Mouse (Mus musculus) forebrain, embryonic 16.5 days (tissue): ENCODE data around the gene Klhl40. TPM values are rescaled to one million over a fixed set of nuclear protein-coding genes. Genes with fewer than 3 reads are reported as not detected.

Experiments
- ATAC-seq: fragments of 200-750 bp; cut with Nextera tagmentation; 2 replicates; pipeline ENCODE4 v1.8.0; 2017; ENCODE audit warnings: mild to moderate bottlenecking, moderate library complexity
- H3K27ac ChIP-seq: fragments of 300-500 bp; sonication (generic); 2 replicates; pipeline ENCODE4 v1.5.1; 2014; ENCODE audit warnings: low read length, control low read depth
- H3K27me3 ChIP-seq: fragments of 300-500 bp; sonication (generic); replicated peaks from 2 replicates; pipeline ENCODE4 v1.6.1; 2014; ENCODE audit warnings: low read length; ENCODE audit not compliant: control insufficient read depth, insufficient read depth
- H3K36me3 ChIP-seq: fragments of 300-500 bp; sonication (generic); 2 replicates; pipeline ENCODE4 v1.6.1; 2014; ENCODE audit not compliant: control insufficient read depth, insufficient read depth
- H3K4me1 ChIP-seq: fragments of 300-500 bp; sonication (generic); replicated peaks from 2 replicates; pipeline ENCODE4 v1.6.1; 2014; ENCODE audit warnings: low read length; ENCODE audit not compliant: control insufficient read depth, insufficient read depth
- H3K4me2 ChIP-seq: fragments of 300-500 bp; sonication (generic); 2 replicates; pipeline ENCODE4 v1.6.1; 2014; ENCODE audit warnings: mild to moderate bottlenecking, low read length, control low read depth
- H3K4me3 ChIP-seq: fragments of 300-500 bp; sonication (generic); replicated peaks from 2 replicates; pipeline ENCODE4 v1.5.1; 2014; ENCODE audit warnings: mild to moderate bottlenecking, low read length, control low read depth
- H3K9ac ChIP-seq: fragments of 300-500 bp; sonication (generic); replicated peaks from 2 replicates; pipeline ENCODE4 v1.6.1; 2014; ENCODE audit warnings: low read depth, low read length, control low read depth
- H3K9me3 ChIP-seq: fragments of 300-500 bp; sonication (generic); 2 replicates; pipeline ENCODE4 v1.6.1; 2016; ENCODE audit warnings: low read length; ENCODE audit not compliant: control insufficient read depth
- WGBS: fragments of 180-500 bp; shearing (Covaris S2); extraction: QIAGEN DNeasy Blood & Tissue Kit; methylation state at CpG from one replicate; pipeline ENCODE4 v1.1.7; 2014; 5-methylcytosine and 5-hydroxymethylcytosine counted together
- polyA plus RNA-seq: library from polyadenylated mRNA; unstranded; fragments of >200 nt; fragmentation: Nextera tagmentation; extraction: Ambion mirVana; gene quantifications from 2 replicates; pipeline ENCODE4 v1.2.1, GENCODE M21; 2015

Klhl40 gene
- polyA plus RNA-seq, 1 experiment from 2014 or later, result 1.1 TPM

DNA sequence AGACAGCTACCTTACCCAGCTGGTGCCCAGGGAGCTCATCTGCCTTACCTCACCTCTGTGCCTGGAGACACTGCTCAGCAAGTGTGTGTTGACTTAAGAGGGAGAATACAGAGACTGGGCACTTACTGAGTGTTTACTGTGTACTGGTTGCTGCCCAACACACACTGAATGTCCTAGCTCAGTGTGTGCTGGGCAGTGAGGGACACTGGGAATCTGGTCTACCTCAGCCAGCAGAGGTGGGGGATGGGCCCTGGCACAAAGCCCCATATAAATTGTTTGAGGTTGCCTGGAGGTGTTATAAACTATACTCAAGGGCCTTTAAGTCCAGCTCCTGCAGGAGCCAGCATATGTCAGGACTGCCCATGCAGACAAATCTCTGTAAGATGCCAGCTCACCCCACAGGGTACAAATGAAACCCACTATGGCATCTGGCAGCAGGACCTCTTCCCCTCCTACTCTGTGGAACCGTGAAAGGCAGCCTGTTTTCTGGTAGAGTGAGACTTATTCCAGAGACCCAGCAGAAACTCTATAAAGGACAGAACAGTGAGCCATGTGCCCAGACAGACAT, 17.6 kb downstream of the Klhl40 start:
- Histone ChIP-seq H3K9me3 (no peaks in the 10 kb centered on the region), H3K4me3 (no peak overlapping the region), H3K27ac (no peak overlapping the region), H3K4me2 (no peak overlapping the region), H3K36me3 (no peaks in the 10 kb centered on the region), H3K4me1 (peaks cover 6% of the 10 kb centered on the region; the same call in 1 of the 2 replicates), H3K9ac (no peak overlapping the region), H3K27me3 (no peaks in the 10 kb centered on the region)
- no peak for ATAC-seq
- 35% methylated on average over 1 of the region's 1 CpGs for WGBS

DNA sequence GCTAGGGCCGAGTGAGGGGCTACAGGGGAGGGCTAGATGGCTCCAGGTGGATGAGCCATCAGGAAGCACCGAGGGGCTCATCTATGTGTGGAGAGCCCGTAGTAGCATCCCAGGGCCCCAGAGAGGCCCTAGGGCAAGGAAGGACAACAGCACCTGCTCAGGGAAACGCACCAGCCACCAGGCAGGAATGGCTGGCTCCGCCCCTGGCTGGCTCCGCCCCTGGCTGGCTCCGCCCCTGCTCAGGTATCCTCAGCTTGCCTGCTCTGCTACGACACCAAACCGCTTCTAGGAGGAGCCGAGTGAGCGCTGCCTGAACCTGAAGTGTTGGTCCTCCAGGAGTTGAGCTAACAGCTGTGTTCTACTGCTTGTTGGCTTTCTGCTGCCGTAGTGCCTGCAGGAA, 20.3 kb downstream of the Klhl40 start:
- Histone ChIP-seq H3K27me3 (no peaks in the 10 kb centered on the region), H3K27ac (no peak overlapping the region), H3K36me3 (no peaks in the 10 kb centered on the region), H3K9me3 (no peaks in the 10 kb centered on the region), H3K9ac (no peak overlapping the region), H3K4me3 (no peak overlapping the region), H3K4me1 (peaks cover 8% of the 10 kb centered on the region; the same call in 1 of the 2 replicates), H3K4me2 (no peak overlapping the region)
- 17% methylated on average over 12 of the region's 12 CpGs for WGBS
- ATAC-seq, result no peak

DNA sequence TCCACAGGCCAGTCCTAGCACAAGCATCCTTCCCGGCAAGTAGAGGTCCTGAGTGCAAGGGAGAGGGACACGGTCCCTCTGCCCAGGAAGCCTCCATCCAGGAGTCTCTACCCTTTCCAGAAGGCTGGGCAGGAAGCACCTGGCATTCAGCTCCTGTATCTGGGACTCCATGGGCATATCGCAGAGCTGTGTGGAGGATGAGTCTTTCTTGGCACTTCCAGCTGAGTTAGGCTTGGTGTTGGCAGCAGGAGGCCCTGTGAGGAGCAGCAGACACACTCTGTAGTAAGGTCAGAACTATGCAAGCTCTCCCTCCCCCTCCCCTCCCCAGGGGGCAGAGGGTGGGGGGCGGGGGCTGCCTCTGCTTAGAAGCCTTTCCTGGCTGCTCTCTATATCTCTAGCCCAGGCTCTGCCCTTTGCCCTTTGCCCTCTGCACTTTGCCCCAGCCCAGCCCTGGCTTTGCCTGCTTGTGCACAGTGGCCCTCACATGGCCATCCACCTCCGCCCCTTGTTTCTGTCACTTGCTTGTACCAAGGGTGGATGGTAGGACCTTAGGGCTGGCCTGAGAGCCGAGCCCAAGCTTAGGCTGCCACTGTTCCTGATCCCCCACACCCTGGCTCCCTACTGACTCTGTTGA, 21.6 kb downstream of the Klhl40 start:
- WGBS, result 40% methylated on average over 6 of the region's 6 CpGs
- H3K27me3 ChIP-seq, result no peaks in the 10 kb centered on the region
- no peak overlapping the region for H3K27ac ChIP-seq
- H3K4me3 ChIP-seq, result no peak overlapping the region
- peaks cover 8% of the 10 kb centered on the region; the same call in 1 of the 2 replicates for H3K4me1 ChIP-seq
- H3K36me3 ChIP-seq, result no peaks in the 10 kb centered on the region
- no peak overlapping the region for H3K9ac ChIP-seq
- no peak overlapping the region for H3K4me2 ChIP-seq
- no peaks in the 10 kb centered on the region for H3K9me3 ChIP-seq
- no peak for ATAC-seq

DNA sequence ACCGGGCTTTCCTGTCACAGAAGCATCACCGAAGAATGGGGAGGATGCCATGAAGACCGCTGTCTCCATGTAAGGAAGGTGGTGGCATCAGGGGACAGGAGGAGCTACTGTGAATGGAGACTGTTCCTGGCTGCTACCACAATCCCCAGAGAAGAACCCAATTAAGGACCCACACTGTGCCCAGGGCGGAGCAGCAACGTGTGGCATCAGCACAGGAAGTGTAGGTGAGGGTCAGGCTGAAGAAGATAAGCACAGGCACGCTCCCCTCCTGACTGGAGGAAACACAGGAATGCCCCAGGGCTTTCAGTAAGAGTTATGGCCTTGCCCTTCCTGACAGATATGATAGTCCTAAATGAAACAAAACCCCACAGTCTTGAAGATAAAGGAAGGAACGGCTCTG, 25.3 kb downstream of the Klhl40 start:
- Histone ChIP-seq H3K4me2 (no peak overlapping the region), H3K4me1 (peaks cover 2% of the 10 kb centered on the region; the same call in 1 of the 2 replicates), H3K4me3 (no peak overlapping the region), H3K36me3 (no peaks in the 10 kb centered on the region), H3K27ac (no peak overlapping the region), H3K9me3 (no peaks in the 10 kb centered on the region), H3K9ac (no peak overlapping the region), H3K27me3 (no peaks in the 10 kb centered on the region)
- no peak for ATAC-seq
- 86% methylated on average over 7 of the region's 7 CpGs for WGBS

DNA sequence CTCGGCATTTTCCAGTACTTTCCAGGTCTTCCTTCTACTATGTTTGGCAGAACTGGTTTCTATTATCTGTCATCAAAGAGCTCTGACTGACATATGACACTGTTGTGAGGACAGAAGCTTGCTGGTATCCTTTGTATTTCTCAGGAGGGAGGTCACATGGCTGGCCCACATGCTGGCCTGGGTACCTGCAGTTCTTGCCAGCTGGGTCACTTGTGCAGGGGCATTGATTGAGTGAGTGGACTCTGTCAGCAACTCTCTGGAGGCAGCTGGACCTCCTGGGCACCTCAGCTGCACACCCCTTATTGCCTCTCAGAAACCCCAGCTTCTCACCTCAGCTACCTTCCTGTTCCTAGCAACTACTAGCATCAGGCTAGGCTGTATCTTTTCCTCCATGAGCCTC, 30.1 kb downstream of the Klhl40 start:
- WGBS, result 59% methylated on average over 1 of the region's 1 CpGs
- no peak overlapping the region for H3K4me3 ChIP-seq
- no peak for ATAC-seq

DNA sequence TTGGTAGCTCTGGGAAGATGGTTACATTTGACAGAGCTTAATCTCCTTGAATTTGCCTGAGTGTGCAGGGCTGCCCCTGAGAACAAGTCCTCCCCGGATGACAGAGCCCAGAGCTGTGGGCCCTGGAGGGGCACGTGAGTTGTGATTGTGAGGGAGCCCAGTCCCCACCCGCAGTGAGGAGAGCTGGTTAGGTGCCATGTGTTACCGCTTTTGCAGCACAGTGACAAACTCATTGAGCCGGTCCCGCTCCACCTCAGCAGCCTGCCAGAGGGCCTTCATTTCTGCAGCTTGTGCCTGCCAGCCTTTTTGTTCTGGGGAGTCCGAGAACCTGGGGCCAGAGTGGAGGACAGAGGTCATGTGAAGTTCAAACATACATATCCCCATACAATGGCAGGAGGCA, 30.5 kb downstream of the Klhl40 start:
- no peak for ATAC-seq
- H3K4me1 ChIP-seq, result peaks cover 13% of the 10 kb centered on the region
- no peaks in the 10 kb centered on the region for H3K27me3 ChIP-seq
- no peaks in the 10 kb centered on the region for H3K36me3 ChIP-seq
- no peaks in the 10 kb centered on the region for H3K9me3 ChIP-seq
- H3K4me2 ChIP-seq, result no peak overlapping the region
- H3K4me3 ChIP-seq, result no peak overlapping the region
- no peak overlapping the region; the same call in 1 of the 2 replicates for H3K27ac ChIP-seq
- no peak overlapping the region for H3K9ac ChIP-seq
- 46% methylated on average over 7 of the region's 7 CpGs for WGBS

More for the DNA sequence above, 30.1 kb downstream of the Klhl40 start:
- H3K4me2 ChIP-seq, result no peak overlapping the region
- H3K27ac ChIP-seq, result no peak overlapping the region; the same call in 1 of the 2 replicates
- H3K36me3 ChIP-seq, result no peaks in the 10 kb centered on the region
- peaks cover 13% of the 10 kb centered on the region for H3K4me1 ChIP-seq
- no peak overlapping the region for H3K9ac ChIP-seq
- no peaks in the 10 kb centered on the region for H3K9me3 ChIP-seq
- H3K27me3 ChIP-seq, result no peaks in the 10 kb centered on the region

DNA sequence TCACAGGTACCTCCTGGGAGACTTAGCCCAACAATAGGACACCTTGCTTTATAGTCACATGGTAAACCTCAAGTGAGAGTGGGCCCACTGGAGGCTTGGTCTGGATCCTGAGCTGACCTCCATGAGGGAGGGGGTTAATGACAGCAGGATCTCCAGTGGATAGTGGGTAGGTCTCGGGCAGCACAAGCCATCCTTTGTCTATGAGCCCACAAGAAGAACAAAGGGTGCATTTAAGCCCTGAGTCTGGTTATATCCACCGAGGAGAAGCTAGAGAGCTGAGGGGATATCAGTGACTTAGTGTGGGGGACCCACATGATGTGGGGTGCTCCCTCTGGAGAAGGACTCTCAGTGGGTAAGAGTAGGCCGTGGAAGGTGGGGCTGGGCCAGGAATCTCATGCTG, 31.1 kb downstream of the Klhl40 start:
- H3K9ac ChIP-seq, result no peak overlapping the region
- 41% methylated on average over 3 of the region's 3 CpGs for WGBS
- H3K4me3 ChIP-seq, result no peak overlapping the region
- no peaks in the 10 kb centered on the region for H3K9me3 ChIP-seq
- ATAC-seq, result no peak
- no peaks in the 10 kb centered on the region for H3K36me3 ChIP-seq
- H3K4me2 ChIP-seq, result no peak overlapping the region
- H3K27me3 ChIP-seq, result no peaks in the 10 kb centered on the region
- no peak overlapping the region for H3K27ac ChIP-seq
- H3K4me1 ChIP-seq, result peaks cover 13% of the 10 kb centered on the region

DNA sequence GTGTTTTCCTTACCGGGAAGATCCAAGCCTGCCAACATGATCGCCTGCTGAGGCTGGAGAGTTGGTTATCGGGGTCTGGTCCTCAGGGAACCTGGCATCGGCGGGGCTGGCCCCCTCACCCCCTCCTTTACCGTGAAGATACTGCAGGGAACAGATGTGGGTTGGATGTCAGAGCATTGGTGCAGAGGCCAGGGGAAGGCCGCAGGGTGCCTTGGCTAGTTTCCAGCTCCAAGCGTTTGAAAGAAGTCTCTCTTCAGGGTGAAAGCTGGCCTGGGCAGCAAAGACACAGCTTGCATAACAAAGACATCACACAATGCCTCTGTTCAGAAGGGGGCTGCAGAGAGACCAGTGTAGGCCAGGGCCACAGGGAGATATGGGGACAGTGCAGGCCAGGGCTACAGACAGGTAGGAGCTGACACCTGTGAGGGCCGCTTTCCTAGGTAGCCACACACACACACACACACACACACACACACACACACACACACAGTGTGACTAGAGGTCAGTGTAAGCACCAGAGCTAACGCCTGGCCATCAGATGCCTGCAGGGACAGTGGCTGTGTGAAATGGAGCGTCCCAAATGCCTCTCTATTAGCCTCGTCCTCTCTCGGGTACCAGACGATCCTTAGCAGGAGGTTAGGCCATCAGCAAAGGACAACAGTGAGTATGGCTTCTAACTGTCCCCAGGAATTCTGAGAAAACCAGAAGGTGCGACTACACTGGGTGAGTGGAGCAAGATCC, 32.8 kb downstream of the Klhl40 start:
- Histone ChIP-seq H3K4me1 (peaks cover 13% of the 10 kb centered on the region), H3K4me2 (peak overlapping the region; percentile 17; the same call in 1 of the 2 replicates), H3K27me3 (no peaks in the 10 kb centered on the region), H3K27ac (peak overlapping the region; percentile 18; the same call in 1 of the 2 replicates), H3K9me3 (no peaks in the 10 kb centered on the region), H3K4me3 (no peak overlapping the region), H3K9ac (no peak overlapping the region), H3K36me3 (no peaks in the 10 kb centered on the region)
- 10% methylated on average over 15 of the region's 15 CpGs for WGBS
- ATAC-seq, result peak; percentile 68

DNA sequence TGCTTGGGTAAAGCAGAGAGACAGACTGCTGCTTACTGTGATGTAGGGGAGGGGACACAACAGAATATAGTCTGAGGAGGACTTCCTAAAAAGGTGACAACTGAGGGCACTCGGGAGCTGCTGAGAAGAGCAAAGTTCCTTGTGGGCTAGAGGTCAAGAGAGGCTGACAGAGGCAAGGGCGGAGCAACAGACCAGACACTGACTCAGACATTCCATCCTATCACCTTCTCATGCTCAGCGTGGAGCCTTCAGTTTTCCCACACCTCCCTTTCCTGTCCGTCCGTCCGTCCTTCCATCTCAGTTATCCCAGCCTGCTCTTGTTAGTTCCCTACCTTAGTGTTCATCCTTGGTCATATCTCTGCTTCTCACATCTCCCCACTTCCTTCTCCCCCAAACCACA, 37.8 kb downstream of the Klhl40 start:
- ATAC-seq, result no peak
- H3K27ac ChIP-seq, result no peak overlapping the region
- peaks cover 16% of the 10 kb centered on the region for H3K4me1 ChIP-seq
- H3K36me3 ChIP-seq, result no peaks in the 10 kb centered on the region
- no peaks in the 10 kb centered on the region for H3K27me3 ChIP-seq
- no peak overlapping the region for H3K4me2 ChIP-seq
- no peak overlapping the region for H3K4me3 ChIP-seq
- H3K9ac ChIP-seq, result no peak overlapping the region
- 90% methylated on average over 6 of the region's 6 CpGs for WGBS
- no peaks in the 10 kb centered on the region for H3K9me3 ChIP-seq
